Mouse (Mus musculus) hindbrain, embryonic 11.5 days (tissue): ENCODE measurements around the gene Rbm38. TPM values are rescaled to one million over a fixed set of nuclear protein-coding genes. Genes with fewer than 3 reads are reported as not detected.

Source experiments
- ATAC-seq: fragments of 200-750 bp; cut with Nextera tagmentation; 2 replicates; pipeline ENCODE4 v1.8.0; 2017; ENCODE audit warnings: mild to moderate bottlenecking, moderate TSS enrichment, moderate library complexity; ENCODE audit not compliant: low FRiP score
- DNase-seq: peaks from one replicate; pipeline ENCODE4 v3.0.0-alpha.2; 2015; ENCODE audit warnings: low spot score
- H3K27ac ChIP-seq: fragments of 300-500 bp; sonication (generic); 2 replicates; pipeline ENCODE4 v1.5.1; 2014; ENCODE audit warnings: mild to moderate bottlenecking, low read depth, low read length
- H3K27me3 ChIP-seq: fragments of 300-500 bp; sonication (generic); 2 replicates; pipeline ENCODE4 v1.6.1; 2014; ENCODE audit warnings: mild to moderate bottlenecking, low read length, moderate library complexity, mixed read lengths; ENCODE audit not compliant: control insufficient read depth, insufficient read depth
- H3K36me3 ChIP-seq: fragments of 300-500 bp; sonication (generic); 2 replicates; pipeline ENCODE4 v1.6.1; 2014; ENCODE audit warnings: mild to moderate bottlenecking, low read length, moderate library complexity, mixed read lengths; ENCODE audit not compliant: control insufficient read depth, insufficient read depth
- H3K4me1 ChIP-seq: fragments of 300-500 bp; sonication (generic); replicated peaks from 2 replicates; pipeline ENCODE4 v1.6.1; 2014; ENCODE audit warnings: low read length, mixed read lengths; ENCODE audit not compliant: control insufficient read depth, insufficient read depth
- H3K4me2 ChIP-seq: fragments of 300-500 bp; sonication (generic); replicated peaks from 2 replicates; pipeline ENCODE4 v1.6.1; 2014; ENCODE audit warnings: mild to moderate bottlenecking, low read depth, low read length
- H3K4me3 ChIP-seq: fragments of 300-500 bp; sonication (generic); 2 replicates; pipeline ENCODE4 v1.5.1; 2014; ENCODE audit warnings: low read depth, low read length
- H3K9ac ChIP-seq: fragments of 300-500 bp; sonication (generic); 2 replicates; pipeline ENCODE4 v1.6.1; 2014; ENCODE audit warnings: low read depth, low read length
- H3K9me3 ChIP-seq: fragments of 300-500 bp; sonication (generic); 2 replicates; pipeline ENCODE4 v1.6.1; 2016; ENCODE audit warnings: low read length; ENCODE audit not compliant: control insufficient read depth
- WGBS: fragments of 180-500 bp; shearing (Covaris S2); extraction: QIAGEN DNeasy Blood & Tissue Kit; methylation state at CpG from one replicate; pipeline ENCODE4 v1.1.7; 2014; 5-methylcytosine and 5-hydroxymethylcytosine counted together
- polyA plus RNA-seq: library from polyadenylated mRNA; unstranded; fragments of >200 nt; fragmentation: Nextera tagmentation; extraction: Ambion mirVana; gene quantifications from 2 replicates; pipeline ENCODE4 v1.2.1, GENCODE M21; 2014

The Rbm38 gene
- polyA plus RNA-seq, 1 experiment from 2014 or later, result 63.3 TPM

DNA sequence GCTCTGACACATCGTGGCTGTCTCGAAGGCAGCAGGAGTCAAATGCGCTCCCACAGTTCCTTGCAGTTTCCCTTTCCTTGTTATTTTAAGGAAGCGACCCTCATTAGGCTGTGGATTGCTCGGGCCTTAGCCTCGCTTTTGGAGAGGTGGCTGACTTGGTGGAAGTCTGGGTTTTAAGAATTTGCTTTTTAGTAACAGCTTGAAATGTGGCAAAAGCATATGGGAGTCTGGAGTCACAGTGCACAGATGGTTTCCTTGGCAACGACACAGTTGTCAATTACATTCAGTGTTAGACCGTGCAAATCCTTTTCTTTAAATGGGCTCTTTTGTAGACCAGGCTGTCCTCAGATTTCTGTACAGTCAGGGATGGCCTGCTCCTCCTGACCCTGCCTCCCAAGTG lies 19.4 kb upstream of the Rbm38 start:
- no peak for ATAC-seq
- Histone ChIP-seq H3K27ac (no peak overlapping the region), H3K27me3 (no peaks in the 10 kb centered on the region), H3K9ac (peak overlapping the region; percentile 72), H3K4me2 (peak overlapping the region; percentile 82), H3K9me3 (no peaks in the 10 kb centered on the region), H3K4me1 (peaks cover 7% of the 10 kb centered on the region), H3K4me3 (peak overlapping the region; percentile 93), H3K36me3 (no peaks in the 10 kb centered on the region)
- 24% methylated on average over 8 of the region's 8 CpGs for WGBS
- DNase-seq, result peak; percentile 49

GRCm38 (mm10) chr2:173003737-173004136 lies 16.6 kb upstream of the Rbm38 start:
- Histone ChIP-seq H3K9ac (no peak overlapping the region), H3K4me1 (peaks cover 7% of the 10 kb centered on the region), H3K27ac (no peak overlapping the region), H3K9me3 (no peaks in the 10 kb centered on the region), H3K4me2 (no peak overlapping the region), H3K4me3 (no peak overlapping the region), H3K36me3 (peaks cover 8% of the 10 kb centered on the region), H3K27me3 (no peaks in the 10 kb centered on the region)
- DNase-seq (no peak), ATAC-seq (no peak)
- WGBS, result 91% methylated on average over 8 of the region's 8 CpGs

- Histone ChIP-seq H3K4me2 (no peak overlapping the region), H3K4me3 (no peak overlapping the region), H3K4me1 (no peaks in the 10 kb centered on the region), H3K27me3 (no peaks in the 10 kb centered on the region), H3K9me3 (no peaks in the 10 kb centered on the region), H3K27ac (no peak overlapping the region), H3K9ac (no peak overlapping the region), H3K36me3 (peaks cover 21% of the 10 kb centered on the region)
- ATAC-seq, result no peak
- WGBS, result 76% methylated on average over 3 of the region's 3 CpGs
- DNase-seq, result no peak
Measured at GRCm38 (mm10) chr2:173010220-173010717, 10.0 kb upstream of the Rbm38 start.

DNA sequence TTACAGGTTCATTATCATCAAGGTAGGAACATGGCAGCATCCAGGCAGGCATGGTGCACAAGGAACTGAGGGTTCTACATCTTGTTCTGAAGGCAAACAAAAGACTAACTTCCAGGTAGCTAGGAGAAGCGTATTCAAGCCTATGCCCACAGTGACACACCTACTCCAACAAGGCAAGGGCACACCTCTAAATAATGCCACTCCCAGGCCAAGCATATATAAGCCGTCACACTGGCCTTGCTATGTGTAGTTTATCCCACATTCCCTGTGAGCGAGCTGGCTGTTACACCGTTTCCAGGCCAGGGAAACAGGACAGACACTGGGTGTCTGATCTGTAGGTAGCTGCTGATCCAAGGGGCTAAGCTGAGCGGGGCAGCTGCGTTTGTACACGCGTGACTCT lies 8.9 kb upstream of the Rbm38 start:
- no peak for DNase-seq
- no peaks in the 10 kb centered on the region for H3K4me1 ChIP-seq
- 96% methylated on average over 8 of the region's 8 CpGs for WGBS
- H3K27ac ChIP-seq, result no peak overlapping the region
- no peak overlapping the region for H3K9ac ChIP-seq
- no peak overlapping the region for H3K4me2 ChIP-seq
- H3K36me3 ChIP-seq, result peaks cover 24% of the 10 kb centered on the region
- no peaks in the 10 kb centered on the region for H3K9me3 ChIP-seq
- H3K27me3 ChIP-seq, result no peaks in the 10 kb centered on the region
- ATAC-seq, result no peak
- no peak overlapping the region for H3K4me3 ChIP-seq

DNA sequence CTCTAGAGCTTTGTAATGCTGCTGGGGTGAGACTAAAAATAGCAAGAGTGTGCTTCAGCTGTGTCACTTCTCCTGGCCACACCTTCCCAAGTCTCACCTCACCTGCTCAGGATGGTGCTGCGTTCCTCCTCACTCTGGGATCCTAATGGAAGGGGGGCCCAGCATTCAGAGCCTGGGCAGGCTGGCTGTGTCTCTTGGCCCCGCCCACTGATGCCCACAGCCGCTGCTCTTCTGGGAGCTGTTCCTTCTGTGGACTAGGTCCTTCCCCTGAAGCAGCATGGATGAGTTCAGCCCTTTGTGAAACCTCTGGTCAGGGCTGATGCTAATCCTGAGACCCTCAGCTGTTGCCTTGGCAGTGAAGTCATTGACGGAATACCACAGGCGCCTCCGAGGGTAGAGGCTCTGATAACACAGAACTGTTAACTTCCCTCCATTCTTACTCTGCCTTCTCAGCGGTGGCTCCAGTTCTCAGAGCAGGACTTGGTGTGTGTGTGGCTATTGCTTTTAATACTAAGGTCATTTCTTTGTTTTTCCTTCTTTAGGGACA lies 5.5 kb upstream of the Rbm38 start:
- Histone ChIP-seq H3K4me1 (peaks cover 3% of the 10 kb centered on the region; the same call in 1 of the 2 replicates), H3K36me3 (peaks cover 13% of the 10 kb centered on the region), H3K27ac (no peak overlapping the region), H3K9ac (no peak overlapping the region), H3K4me2 (no peak overlapping the region), H3K27me3 (peaks cover 8% of the 10 kb centered on the region; the same call in 1 of the 2 replicates), H3K4me3 (no peak overlapping the region), H3K9me3 (no peaks in the 10 kb centered on the region)
- 82% methylated on average over 7 of the region's 7 CpGs for WGBS
- ATAC-seq (no peak), DNase-seq (no peak)

DNA sequence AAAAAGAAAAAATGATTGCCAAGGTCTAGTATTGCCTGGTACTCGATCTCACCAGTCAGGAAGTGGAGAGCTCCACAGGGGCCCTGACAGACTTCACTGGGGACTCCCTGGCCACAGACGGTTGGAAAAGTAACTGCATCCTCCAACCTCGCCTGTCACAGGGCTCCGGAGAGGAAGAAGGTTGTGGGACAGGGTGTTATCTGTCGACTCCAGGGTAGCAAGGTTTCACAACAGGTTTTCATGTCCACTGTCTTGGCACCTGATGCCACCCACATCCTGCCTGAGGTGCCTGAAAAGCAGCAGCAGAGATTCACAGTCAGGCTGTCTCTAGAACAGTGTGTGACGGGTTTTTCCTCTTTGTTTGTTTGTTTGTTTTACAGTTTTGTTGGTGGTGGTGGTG lies 2.4 kb upstream of the Rbm38 start:
- Histone ChIP-seq H3K9me3 (no peaks in the 10 kb centered on the region), H3K27me3 (peaks cover 19% of the 10 kb centered on the region)
- no peak for ATAC-seq

GRCm38 (mm10) chr2:173018618-173019017 lies 1.7 kb upstream of the Rbm38 start:
- H3K9ac ChIP-seq, result no peak overlapping the region
- H3K4me3 ChIP-seq, result no peak overlapping the region
- DNase-seq, result no peak
- peaks cover 13% of the 10 kb centered on the region for H3K4me1 ChIP-seq
- H3K4me2 ChIP-seq, result no peak overlapping the region
- H3K9me3 ChIP-seq, result no peaks in the 10 kb centered on the region
- peaks cover 6% of the 10 kb centered on the region; the same call in 1 of the 2 replicates for H3K36me3 ChIP-seq
- no peak for ATAC-seq
- H3K27ac ChIP-seq, result no peak overlapping the region
- peaks cover 19% of the 10 kb centered on the region for H3K27me3 ChIP-seq
- WGBS, result 22% methylated on average over 8 of the region's 8 CpGs

More for the DNA sequence above, 2.4 kb upstream of the Rbm38 start:
- Histone ChIP-seq H3K27ac (no peak overlapping the region), H3K4me3 (no peak overlapping the region), H3K36me3 (peaks cover 10% of the 10 kb centered on the region; the same call in 1 of the 2 replicates), H3K4me1 (peaks cover 9% of the 10 kb centered on the region; the same call in 1 of the 2 replicates), H3K9ac (no peak overlapping the region), H3K4me2 (no peak overlapping the region)
- WGBS, result 43% methylated on average over 6 of the region's 6 CpGs
- no peak for DNase-seq

DNA sequence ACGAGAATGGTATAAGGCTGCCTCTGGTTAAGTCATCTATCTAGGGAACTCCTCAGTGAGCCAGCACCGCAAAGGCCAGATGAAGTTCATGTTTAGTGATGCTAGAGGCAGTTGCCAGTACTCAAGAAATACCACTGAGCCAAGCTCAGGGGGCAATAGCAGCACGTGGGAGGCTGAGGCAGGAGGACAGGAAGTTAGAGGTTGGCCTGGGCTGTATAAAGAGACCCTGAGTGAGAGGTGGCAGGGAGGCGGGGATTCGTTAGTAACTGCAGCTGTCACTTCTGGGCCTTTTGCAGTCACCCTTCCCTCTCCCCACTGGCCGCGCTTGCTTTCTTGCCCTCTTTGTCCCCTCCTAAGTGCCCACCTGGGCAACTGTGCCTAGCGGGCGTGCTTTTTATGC lies 976 bp upstream of the Rbm38 start:
- 14% methylated on average over 9 of the region's 9 CpGs for WGBS
- ATAC-seq, result peak; percentile 3; the same call in 1 of the 2 replicates
- H3K9ac ChIP-seq, result 0 out of 2 replicates have a peak overlapping the region, but pooled peaks have one; percentile 40

DNA sequence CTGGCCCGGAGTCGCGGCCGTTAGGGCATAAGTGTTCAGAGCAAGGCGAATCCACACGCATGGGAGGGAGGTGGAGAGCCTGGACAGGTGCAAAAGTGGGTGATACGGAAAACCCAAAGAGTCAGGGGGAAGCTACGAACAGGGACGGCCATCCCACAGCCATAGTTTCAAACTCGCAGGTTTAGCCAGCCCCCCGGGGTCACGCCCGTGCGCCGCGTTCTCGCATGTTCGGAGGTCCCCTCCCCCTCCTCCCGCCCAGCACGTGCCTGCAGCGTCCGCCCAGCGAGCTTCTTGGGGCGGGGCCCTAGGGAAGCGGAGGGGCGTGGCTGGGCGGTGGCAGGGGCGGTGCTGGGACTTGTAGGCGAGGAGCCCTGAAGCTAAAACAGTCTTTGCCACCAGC lies 508 bp upstream of the Rbm38 start:
- H3K4me2 ChIP-seq, result peak overlapping the region; percentile 71
- H3K27ac ChIP-seq, result no peak overlapping the region
- peaks cover 19% of the 10 kb centered on the region for H3K27me3 ChIP-seq
- under 1% methylated on average over 28 of the region's 29 CpGs for WGBS
- H3K36me3 ChIP-seq, result peaks cover 3% of the 10 kb centered on the region; the same call in 1 of the 2 replicates
- H3K4me1 ChIP-seq, result peaks cover 19% of the 10 kb centered on the region
- peak; percentile 63 for ATAC-seq
- H3K9me3 ChIP-seq, result no peaks in the 10 kb centered on the region
- peak overlapping the region; percentile 31 for H3K4me3 ChIP-seq
- 0 out of 2 replicates have a peak overlapping the region, but pooled peaks have one; percentile 40 for H3K9ac ChIP-seq
- peak; percentile 90 for DNase-seq

More for the DNA sequence above, 976 bp upstream of the Rbm38 start:
- no peaks in the 10 kb centered on the region for H3K9me3 ChIP-seq
- peak; percentile 36 for DNase-seq
- peaks cover 6% of the 10 kb centered on the region; the same call in 1 of the 2 replicates for H3K36me3 ChIP-seq
- no peak overlapping the region for H3K27ac ChIP-seq
- H3K27me3 ChIP-seq, result peaks cover 19% of the 10 kb centered on the region
- H3K4me2 ChIP-seq, result peak overlapping the region; percentile 71
- H3K4me3 ChIP-seq, result peak overlapping the region; percentile 31
- H3K4me1 ChIP-seq, result peaks cover 17% of the 10 kb centered on the region
